Mouse (Mus musculus): ENCODE measurements around the gene Eno2.

Gene Eno2

GRCm38 (mm10) chr6:124767920-124768703 is 1.4 kb downstream of the Eno2 start:
- in situ Hi-C loops (cut with MboI, MseI), result loop anchor here (10.0 kb wide), 1 partner anchor 193 kb away; the partner anchor contains the start of gene C1rb

GRCm38 (mm10) chr6:124767536-124767919 is 1.9 kb downstream of the Eno2 start:
- in situ Hi-C loops (cut with MboI, MseI), result loop anchor here (10.0 kb wide), 1 partner anchor 193 kb away; the partner anchor contains the start of gene C1rb

- in situ Hi-C loops (cut with MboI, MseI), result loop anchor here (10.0 kb wide), 1 partner anchor 191 kb away; the partner anchor contains the start of gene C1rb
Measured at GRCm38 (mm10) chr6:124765951-124766350, 3.5 kb downstream of the Eno2 start.

GRCm38 (mm10) chr6:124759259-124759658 is 10.2 kb downstream of the Eno2 start:
- in situ Hi-C loops (cut with MboI, MseI), result loop anchor here (10.0 kb wide), 1 partner anchor 824 kb away; no protein-coding TSS in a partner anchor

GRCm38 (mm10) chr6:124758849-124759232 is 10.6 kb downstream of the Eno2 start:
- in situ Hi-C loops (cut with MboI, MseI), result loop anchor here (10.0 kb wide), 1 partner anchor 824 kb away; no protein-coding TSS in a partner anchor

GRCm38 (mm10) chr6:124757909-124758848 is 11.3 kb downstream of the Eno2 start:
- in situ Hi-C loops (cut with MboI, MseI), result loop anchor here (10.0 kb wide), 1 partner anchor 823 kb away; no protein-coding TSS in a partner anchor

GRCm38 (mm10) chr6:124757351-124757880 is 12.1 kb downstream of the Eno2 start:
- in situ Hi-C loops (cut with MboI, MseI), result loop anchor here (10.0 kb wide), 1 partner anchor 823 kb away; no protein-coding TSS in a partner anchor

GRCm38 (mm10) chr6:124756652-124757350 is 12.7 kb downstream of the Eno2 start:
- in situ Hi-C loops (cut with MboI, MseI), result loop anchor here (10.0 kb wide), 1 partner anchor 822 kb away; no protein-coding TSS in a partner anchor

- in situ Hi-C loops (cut with MboI, MseI), result loop anchor here (10.0 kb wide), 1 partner anchor 821 kb away; no protein-coding TSS in a partner anchor
Measured at GRCm38 (mm10) chr6:124755831-124756595, 13.5 kb downstream of the Eno2 start, which contains the start of the genes Gm45234 and Atn1. Gm45234 (minus strand) TSS chr6:124756021. Atn1 (minus strand) TSS chr6:124756524.

- in situ Hi-C loops (cut with MboI, MseI), result loop anchor here (10.0 kb wide), 1 partner anchor 821 kb away; no protein-coding TSS in a partner anchor
Measured at GRCm38 (mm10) chr6:124755306-124755705, 14.2 kb downstream of the Eno2 start.

- in situ Hi-C loops (cut with MboI, MseI), result loop anchor here (10.0 kb wide), 1 partner anchor 819 kb away; no protein-coding TSS in a partner anchor
Measured at GRCm38 (mm10) chr6:124753861-124754260, 15.6 kb downstream of the Eno2 start.

- in situ Hi-C loops (cut with MboI, MseI), result loop anchor here (10.0 kb wide), 1 partner anchor 816 kb away; no protein-coding TSS in a partner anchor
Measured at GRCm38 (mm10) chr6:124750405-124750804, 19.1 kb downstream of the Eno2 start.

GRCm38 (mm10) chr6:124746654-124747632 is 22.5 kb downstream of the Eno2 start:
- in situ Hi-C loops (cut with MboI, MseI), result no loop called here

GRCm38 (mm10) chr6:124746296-124746605 is 23.2 kb downstream of the Eno2 start:
- in situ Hi-C loops (cut with MboI, MseI), result no loop called here

GRCm38 (mm10) chr6:124745490-124746295 is 23.8 kb downstream of the Eno2 start:
- in situ Hi-C loops (cut with MboI, MseI), result no loop called here

GRCm38 (mm10) chr6:124744755-124745321 is 24.6 kb downstream of the Eno2 start:
- in situ Hi-C loops (cut with MboI, MseI), result no loop called here

- in situ Hi-C loops (cut with MboI, MseI), result no loop called here
Measured at GRCm38 (mm10) chr6:124743647-124744046, 25.8 kb downstream of the Eno2 start.
